Mouse (Mus musculus): ENCODE measurements around the gene Pih1h3b. TPM values are rescaled to one million over a fixed set of nuclear protein-coding genes. Genes with fewer than 3 reads are reported as not detected.

The Pih1h3b gene
- total RNA-seq (2021) (not detected), polyA plus RNA-seq (2012; rRNA removed) (not detected in 2 replicates)
- long read RNA-seq: 0 reads

DNA sequence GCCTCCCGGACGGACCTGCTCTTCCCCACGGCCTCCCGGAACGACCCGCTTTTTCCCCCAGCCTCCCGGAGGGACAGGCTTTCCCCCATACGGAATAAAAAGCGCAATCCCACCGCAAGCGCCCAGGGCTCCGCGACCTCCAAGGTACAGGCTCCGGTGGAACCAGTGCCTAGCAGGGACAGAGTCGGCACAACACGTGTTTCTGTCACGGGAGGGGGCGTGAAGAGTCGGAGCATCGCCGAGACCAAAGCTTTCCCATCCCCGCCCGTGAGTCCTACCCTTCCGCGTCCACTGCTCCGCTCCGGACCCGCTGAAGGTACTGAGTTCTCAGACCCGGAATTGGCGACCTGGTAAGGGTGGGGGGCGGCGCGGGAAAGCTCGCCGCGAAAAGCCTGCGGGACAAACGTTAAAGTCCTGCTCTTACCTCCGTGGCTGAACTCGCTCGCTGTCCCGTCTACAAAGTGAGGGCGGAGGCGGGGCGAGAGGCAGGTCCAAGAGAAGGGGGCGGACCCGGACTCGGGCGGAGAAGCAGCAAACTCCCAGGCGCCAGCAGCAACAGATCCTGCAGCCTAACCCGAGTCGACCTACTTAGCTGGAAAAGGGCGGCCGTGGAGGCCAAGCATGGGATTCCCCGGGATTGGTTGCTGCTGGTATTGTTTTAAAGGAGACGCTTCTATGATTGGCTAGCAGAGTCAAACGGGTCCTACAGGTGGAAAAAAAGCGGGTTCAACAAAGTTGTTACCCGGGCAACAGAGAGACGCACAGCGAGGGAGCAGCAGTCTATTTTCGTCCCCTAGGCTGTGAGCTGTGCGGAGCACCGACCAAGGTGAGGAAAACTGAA lies at the start of gene Pih1h3b, which contains the start of gene Nup62cl:
TSS of gene Pih1h3b (plus strand) at position 745 of the 841 bp plus-strand sequence.
TSS of gene Nup62cl (minus strand) at position 578 of the 841 bp plus-strand sequence.
- 23% methylated on average over 64 of the region's 64 CpGs for WGBS
- intact Hi-C loops (cut with DNase I): no loop called here
- H3K79me2 ChIP-seq (replicated peaks; ENCODE audit: control insufficient read depth, insufficient read depth, low read length): no peaks in the 10 kb centered on the region

DNA sequence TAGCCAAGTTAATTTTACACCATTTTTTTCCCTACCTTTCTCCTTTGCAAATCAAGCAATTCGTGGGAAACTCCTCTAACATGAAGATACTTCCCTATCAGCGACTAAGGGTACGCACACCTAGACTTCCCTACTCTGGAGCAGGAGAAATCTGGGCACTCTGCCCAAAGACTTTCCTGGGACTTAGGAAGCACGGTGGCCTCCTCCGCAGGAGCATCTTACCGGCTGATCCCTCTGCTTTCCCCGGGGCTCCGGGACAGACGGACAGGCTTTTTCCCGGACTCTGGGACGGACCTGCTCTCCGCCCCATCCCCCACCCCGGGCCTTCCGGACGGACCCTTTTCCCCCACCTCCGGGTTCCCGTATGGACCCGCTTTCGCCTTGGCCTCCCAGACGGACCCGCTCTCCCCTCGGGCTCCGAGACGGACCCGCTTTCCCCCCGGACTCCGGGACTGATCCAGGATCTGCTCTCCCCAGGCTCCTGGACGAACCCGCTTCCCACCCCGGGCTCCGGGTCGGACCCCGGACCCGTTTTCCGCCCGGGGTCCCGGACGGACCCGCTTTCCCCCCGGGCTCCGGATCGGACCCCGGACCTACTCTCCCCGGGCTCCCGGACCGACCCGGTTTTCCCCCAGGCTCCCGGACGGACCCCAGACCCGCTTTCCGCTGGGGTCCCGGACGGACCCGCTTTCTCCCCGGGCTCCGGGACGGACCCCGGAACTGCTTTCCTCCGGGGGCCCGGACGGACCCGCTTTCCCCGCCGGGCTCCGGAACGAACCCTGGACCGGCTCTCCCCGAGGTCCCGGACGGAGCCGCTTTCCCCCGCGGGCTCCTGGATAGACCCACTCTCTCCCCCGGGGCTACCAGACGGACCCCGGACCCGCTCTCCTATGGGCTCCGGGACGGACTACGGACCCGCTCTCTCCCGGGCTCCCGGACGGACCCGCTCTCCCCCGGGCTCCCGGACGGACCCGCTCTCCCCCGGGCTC lies 1.5 kb upstream of the Pih1h3b start:
- no peak for TF ChIP-seq POLR2A (IDR thresholded peaks at IDR 0.05; ENCODE audit: insufficient read depth, low read depth, low read length)
- no peak for TF ChIP-seq CTCF (IDR thresholded peaks at IDR 0.05)
- no peak for TF ChIP-seq EP300 (IDR thresholded peaks at IDR 0.05; ENCODE audit: insufficient read depth, low read depth, low read length)
- DNase-seq: peak in 1 of 2 experiments; percentile 18
- H3K27me3 ChIP-seq (ENCODE audit: control insufficient read depth, insufficient read depth, low read length): peaks cover 9% of the 10 kb centered on the region
- no peak overlapping the region for H3K27ac ChIP-seq
- 28% methylated on average over 83 of the region's 90 CpGs for WGBS
- H3K4me3 ChIP-seq: peak overlapping the region; percentile 8; the same call in 1 of the 2 replicates
- H3K4me1 ChIP-seq (ENCODE audit: control insufficient read depth, insufficient read depth, low read length): no peaks in the 10 kb centered on the region
- no peak overlapping the region for H3K9ac ChIP-seq (ENCODE audit: low read depth, low read length)
- intact Hi-C loops (cut with DNase I): no loop called here
- H3K36me3 ChIP-seq (ENCODE audit: control insufficient read depth, insufficient read depth, low read length): no peaks in the 10 kb centered on the region
- no peaks in the 10 kb centered on the region for H3K79me2 ChIP-seq (replicated peaks; ENCODE audit: control insufficient read depth, insufficient read depth, low read length)

More for the DNA sequence above, at the start of gene Pih1h3b, which contains the start of gene Nup62cl:
- Histone ChIP-seq H3K27ac (no peak within 1 kb of the TSS), H3K36me3 (ENCODE audit: control insufficient read depth, insufficient read depth, low read length) (no peaks in the 10 kb centered on the region), H3K9ac (ENCODE audit: low read depth, low read length) (no peak within 1 kb of the TSS; the same call in 1 of the 2 replicates), H3K4me3 (peak within 1 kb of the TSS; percentile 27), H3K4me1 (ENCODE audit: control insufficient read depth, insufficient read depth, low read length) (no peaks in the 10 kb centered on the region), H3K27me3 (ENCODE audit: control insufficient read depth, insufficient read depth, low read length) (peaks cover 9% of the 10 kb centered on the region)
- TF ChIP-seq EP300 (IDR thresholded peaks at IDR 0.05; ENCODE audit: insufficient read depth, low read depth, low read length) (no peak), POLR2A (IDR thresholded peaks at IDR 0.05; ENCODE audit: insufficient read depth, low read depth, low read length) (no peak), CTCF (IDR thresholded peaks at IDR 0.05) (no peak)
- peak; percentile 43 to 48 for DNase-seq

DNA sequence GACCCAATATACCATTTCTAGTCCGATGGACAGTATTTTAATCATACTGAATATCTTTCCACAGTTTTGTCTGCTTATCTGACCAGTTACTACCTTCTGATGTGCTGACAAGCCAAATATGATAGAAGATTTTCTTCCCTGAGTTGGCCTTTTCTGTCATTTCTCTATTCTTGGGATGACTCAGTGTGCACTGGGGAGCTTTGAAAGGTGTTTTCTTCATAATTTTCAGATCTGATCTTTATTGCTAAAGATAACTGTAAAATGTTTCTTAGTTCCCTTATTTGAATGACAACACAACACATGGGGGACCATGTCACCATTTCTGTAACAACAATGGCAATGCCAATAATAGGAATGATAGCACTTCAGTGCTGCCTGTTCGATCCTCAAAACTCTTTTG lies 19.9 kb downstream of the Pih1h3b start:
- no peaks in the 10 kb centered on the region for H3K79me2 ChIP-seq (replicated peaks; ENCODE audit: control insufficient read depth, insufficient read depth, low read length)
- no peak for DNase-seq
- TF ChIP-seq POLR2A (IDR thresholded peaks at IDR 0.05; ENCODE audit: insufficient read depth, low read depth, low read length) (no peak), CTCF (IDR thresholded peaks at IDR 0.05) (no peak), EP300 (IDR thresholded peaks at IDR 0.05; ENCODE audit: insufficient read depth, low read depth, low read length) (no peak)
- intact Hi-C loops (cut with DNase I): no loop called here
- no peaks in the 10 kb centered on the region for H3K4me1 ChIP-seq (ENCODE audit: control insufficient read depth, insufficient read depth, low read length)
- no peak overlapping the region for H3K4me3 ChIP-seq
- 78% methylated on average over 2 of the region's 2 CpGs for WGBS
- H3K27ac ChIP-seq: no peak overlapping the region
- H3K36me3 ChIP-seq (ENCODE audit: control insufficient read depth, insufficient read depth, low read length): no peaks in the 10 kb centered on the region
- H3K27me3 ChIP-seq (ENCODE audit: control insufficient read depth, insufficient read depth, low read length): no peaks in the 10 kb centered on the region
- H3K9ac ChIP-seq (ENCODE audit: low read depth, low read length): no peak overlapping the region

DNA sequence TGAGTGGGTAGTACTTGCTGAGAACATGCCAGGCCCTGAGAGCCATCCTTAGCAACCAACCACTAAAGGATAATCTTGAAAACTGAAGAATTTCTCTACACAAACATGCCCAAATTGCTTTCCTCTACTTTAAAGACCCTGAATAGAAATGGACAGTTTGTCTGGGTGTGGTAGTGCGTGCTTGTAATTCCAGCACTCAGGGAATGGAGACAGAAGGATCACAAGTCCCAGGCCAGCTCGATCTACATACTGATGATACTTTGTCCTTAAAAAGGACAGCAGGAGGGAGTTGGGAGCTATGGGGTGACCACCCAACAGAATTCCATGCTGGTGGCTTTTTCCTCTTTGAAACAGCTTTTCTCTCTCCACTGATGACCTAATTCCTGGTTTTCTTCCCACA lies 31.4 kb downstream of the Pih1h3b start:
- Histone ChIP-seq H3K4me3 (no peak overlapping the region), H3K4me1 (ENCODE audit: control insufficient read depth, insufficient read depth, low read length) (no peaks in the 10 kb centered on the region), H3K79me2 (replicated peaks; ENCODE audit: control insufficient read depth, insufficient read depth, low read length) (no peaks in the 10 kb centered on the region), H3K9ac (ENCODE audit: low read depth, low read length) (no peak overlapping the region), H3K27me3 (ENCODE audit: control insufficient read depth, insufficient read depth, low read length) (no peaks in the 10 kb centered on the region), H3K27ac (no peak overlapping the region), H3K36me3 (ENCODE audit: control insufficient read depth, insufficient read depth, low read length) (no peaks in the 10 kb centered on the region)
- intact Hi-C loops (cut with DNase I): no loop called here
- WGBS: 67% methylated on average over 2 of the region's 2 CpGs
- no peak for TF ChIP-seq EP300 (IDR thresholded peaks at IDR 0.05; ENCODE audit: insufficient read depth, low read depth, low read length)
- no peak for TF ChIP-seq CTCF (IDR thresholded peaks at IDR 0.05)
- TF ChIP-seq POLR2A (IDR thresholded peaks at IDR 0.05; ENCODE audit: insufficient read depth, low read depth, low read length): no peak
- DNase-seq: no peak

Other genes starting within 250 kb of the Pih1h3b start
- gene Morc4, start 191.2 kb upstream of the Pih1h3b start, total RNA-seq (2021): 1 to 10 TPM; 3.3 to 5.4 TPM
- 1.7 and 4.3 TPM in 2 replicates for gene Morc4, start 191.2 kb upstream of the Pih1h3b start, polyA plus RNA-seq (2012; rRNA removed)
- 1 to 10 TPM; 4.8 to 5.3 TPM for gene Rbm41, start 64.3 kb upstream of the Pih1h3b start, total RNA-seq (2021)
- 0.66 and 1.6 TPM in 2 replicates for gene Rbm41, start 64.3 kb upstream of the Pih1h3b start, polyA plus RNA-seq (2012; rRNA removed)
- gene Nup62cl, start 167 bp upstream of the Pih1h3b start, total RNA-seq (2021): not detected
- 0.20 and 0.51 TPM in 2 replicates for gene Nup62cl, start 167 bp upstream of the Pih1h3b start, polyA plus RNA-seq (2012; rRNA removed)